Mouse (Mus musculus): Measurements from ENCODE around the gene Pomp.

Pomp gene

GRCm38 (mm10) chr5:147898968-147899549 is 38.8 kb downstream of the Pomp start:
- no peak for DNase-seq (ENCODE audit: low read depth, low spot score)

GRCm38 (mm10) chr5:147902008-147902757 is 41.9 kb downstream of the Pomp start:
- no peak for DNase-seq (ENCODE audit: low read depth, low spot score)

- no peak for DNase-seq (ENCODE audit: low read depth, low spot score)
Observed at GRCm38 (mm10) chr5:147903166-147903565, 42.9 kb downstream of the Pomp start.

GRCm38 (mm10) chr5:147907144-147907543 is 46.9 kb downstream of the Pomp start:
- no peak for DNase-seq (ENCODE audit: low read depth, low spot score)

- no peak for DNase-seq (ENCODE audit: low read depth, low spot score)
Observed at GRCm38 (mm10) chr5:147907851-147908250, 47.6 kb downstream of the Pomp start.

GRCm38 (mm10) chr5:147910807-147911509 is 50.7 kb downstream of the Pomp start:
- no peak for DNase-seq (ENCODE audit: low read depth, low spot score)

GRCm38 (mm10) chr5:147911744-147912143 is 51.5 kb downstream of the Pomp start:
- no peak for DNase-seq (ENCODE audit: low read depth, low spot score)

- DNase-seq (ENCODE audit: low read depth, low spot score): no peak
Observed at GRCm38 (mm10) chr5:147913241-147913842, 53.1 kb downstream of the Pomp start.

- no peak for DNase-seq (ENCODE audit: low read depth, low spot score)
Observed at GRCm38 (mm10) chr5:147915038-147915566, 54.8 kb downstream of the Pomp start.

GRCm38 (mm10) chr5:147916171-147916570 is 55.9 kb downstream of the Pomp start:
- no peak for DNase-seq (ENCODE audit: low read depth, low spot score)

GRCm38 (mm10) chr5:147918044-147918846 is 58.0 kb downstream of the Pomp start:
- DNase-seq (ENCODE audit: low read depth, low spot score): no peak

- DNase-seq (ENCODE audit: low read depth, low spot score): no peak
Observed at GRCm38 (mm10) chr5:147924621-147925020, 64.4 kb downstream of the Pomp start.

Measured in telencephalon, adult 2 months (tissue).